Mouse (Mus musculus) midbrain, embryonic 10.5 days (tissue): Measurements from ENCODE around the gene Tmem51. TPM values are rescaled to one million over a fixed set of nuclear protein-coding genes. Genes with fewer than 3 reads are reported as not detected.

Source experiments
- DNase-seq: peaks from one replicate; pipeline ENCODE4 v3.0.0-alpha.2; 2017; ENCODE audit warnings: low spot score
- H3K27ac ChIP-seq: fragments of 300-500 bp; sonication (generic); replicated peaks from 2 replicates; pipeline ENCODE4 v1.5.1; 2016; ENCODE audit warnings: mild to moderate bottlenecking
- H3K27me3 ChIP-seq: fragments of 300-500 bp; sonication (generic); 2 replicates; pipeline ENCODE4 v1.6.1; 2016; ENCODE audit warnings: low read depth, mild to moderate bottlenecking; ENCODE audit not compliant: poor library complexity, severe bottlenecking
- H3K36me3 ChIP-seq: fragments of 300-500 bp; sonication (generic); 2 replicates; pipeline ENCODE4 v1.6.1; 2016; ENCODE audit warnings: mild to moderate bottlenecking, moderate library complexity
- H3K4me1 ChIP-seq: fragments of 300-500 bp; sonication (generic); 2 replicates; pipeline ENCODE4 v1.6.1; 2016
- H3K4me3 ChIP-seq: fragments of 300-500 bp; sonication (generic); 2 replicates; pipeline ENCODE4 v1.5.1; 2016; ENCODE audit warnings: mild to moderate bottlenecking, moderate library complexity
- H3K9me3 ChIP-seq: fragments of 300-500 bp; sonication (generic); replicated peaks from 2 replicates; pipeline ENCODE4 v1.6.1; 2016; ENCODE audit warnings: mild to moderate bottlenecking
- WGBS: fragments of 180-500 bp; shearing (Covaris S2); methylation state at CpG from one replicate; pipeline ENCODE4 v1.1.7; 2016; 5-methylcytosine and 5-hydroxymethylcytosine counted together
- polyA plus RNA-seq: library from polyadenylated mRNA; unstranded; fragments of >200 nt; fragmentation: Nextera tagmentation; extraction: Ambion mirVana; gene quantifications from 2 replicates; pipeline ENCODE4 v1.2.1, GENCODE M21; 2016

The Tmem51 gene
- polyA plus RNA-seq, 1 experiment from 2014 or later, result 13.6 TPM

GRCm38 (mm10) chr4:142079629-142080486 lies 4.2 kb downstream of the Tmem51 start:
- 84% methylated on average over 14 of the region's 14 CpGs for WGBS
- no peak overlapping the region for H3K27ac ChIP-seq
- H3K36me3 ChIP-seq, result no peaks in the 10 kb centered on the region
- peaks cover 37% of the 10 kb centered on the region for H3K4me1 ChIP-seq
- H3K4me3 ChIP-seq, result no peak overlapping the region
- peaks cover 52% of the 10 kb centered on the region for H3K27me3 ChIP-seq
- H3K9me3 ChIP-seq, result no peaks in the 10 kb centered on the region
- no peak for DNase-seq

GRCm38 (mm10) chr4:142077572-142078271 lies 6.4 kb downstream of the Tmem51 start:
- DNase-seq, result no peak
- Histone ChIP-seq H3K27ac (no peak overlapping the region), H3K9me3 (no peaks in the 10 kb centered on the region), H3K27me3 (peaks cover 38% of the 10 kb centered on the region), H3K4me3 (no peak overlapping the region), H3K4me1 (peaks cover 27% of the 10 kb centered on the region), H3K36me3 (no peaks in the 10 kb centered on the region)
- WGBS, result 57% methylated on average over 18 of the region's 18 CpGs

- Histone ChIP-seq H3K4me3 (no peak overlapping the region), H3K27ac (no peak overlapping the region), H3K9me3 (no peaks in the 10 kb centered on the region), H3K27me3 (peaks cover 38% of the 10 kb centered on the region), H3K36me3 (no peaks in the 10 kb centered on the region), H3K4me1 (peaks cover 28% of the 10 kb centered on the region)
- no peak for DNase-seq
- 74% methylated on average over 1 of the region's 1 CpGs for WGBS
Observed at GRCm38 (mm10) chr4:142076883-142077282, 7.2 kb downstream of the Tmem51 start.

GRCm38 (mm10) chr4:142075931-142076330 lies 8.2 kb downstream of the Tmem51 start:
- peaks cover 38% of the 10 kb centered on the region for H3K27me3 ChIP-seq
- peaks cover 30% of the 10 kb centered on the region for H3K4me1 ChIP-seq
- H3K27ac ChIP-seq, result no peak overlapping the region
- WGBS, result 82% methylated on average over 11 of the region's 11 CpGs
- H3K4me3 ChIP-seq, result no peak overlapping the region
- H3K36me3 ChIP-seq, result no peaks in the 10 kb centered on the region
- DNase-seq, result no peak
- H3K9me3 ChIP-seq, result no peaks in the 10 kb centered on the region

GRCm38 (mm10) chr4:142074060-142074732 lies 9.9 kb downstream of the Tmem51 start:
- DNase-seq, result no peak
- no peaks in the 10 kb centered on the region for H3K9me3 ChIP-seq
- no peak overlapping the region for H3K4me3 ChIP-seq
- 0 out of 2 replicates have a peak overlapping the region, but pooled peaks have one; percentile 30 for H3K27ac ChIP-seq
- peaks cover 43% of the 10 kb centered on the region for H3K4me1 ChIP-seq
- no peaks in the 10 kb centered on the region for H3K36me3 ChIP-seq
- 64% methylated on average over 13 of the region's 13 CpGs for WGBS
- H3K27me3 ChIP-seq, result peaks cover 51% of the 10 kb centered on the region

- H3K27ac ChIP-seq, result no peak overlapping the region; the same call in 1 of the 2 replicates
- peak; percentile 38 for DNase-seq
- no peak overlapping the region for H3K4me3 ChIP-seq
- peaks cover 64% of the 10 kb centered on the region for H3K27me3 ChIP-seq
- H3K4me1 ChIP-seq, result peaks cover 52% of the 10 kb centered on the region
- 11% methylated on average over 18 of the region's 18 CpGs for WGBS
- H3K9me3 ChIP-seq, result no peaks in the 10 kb centered on the region
- no peaks in the 10 kb centered on the region for H3K36me3 ChIP-seq
Observed at GRCm38 (mm10) chr4:142071243-142071991, 12.7 kb downstream of the Tmem51 start.

- Histone ChIP-seq H3K27ac (no peak overlapping the region; the same call in 1 of the 2 replicates), H3K36me3 (no peaks in the 10 kb centered on the region), H3K9me3 (no peaks in the 10 kb centered on the region), H3K27me3 (peaks cover 69% of the 10 kb centered on the region), H3K4me3 (no peak overlapping the region), H3K4me1 (peaks cover 57% of the 10 kb centered on the region)
- 5% methylated on average over 8 of the region's 8 CpGs for WGBS
- DNase-seq, result no peak
Observed at GRCm38 (mm10) chr4:142070840-142071239, 13.3 kb downstream of the Tmem51 start.

GRCm38 (mm10) chr4:142068899-142069812 lies 14.9 kb downstream of the Tmem51 start:
- Histone ChIP-seq H3K27me3 (peaks cover 69% of the 10 kb centered on the region), H3K9me3 (no peaks in the 10 kb centered on the region), H3K4me3 (no peak overlapping the region), H3K27ac (peak overlapping the region; percentile 69), H3K36me3 (no peaks in the 10 kb centered on the region), H3K4me1 (peaks cover 49% of the 10 kb centered on the region)
- peak; percentile 24 for DNase-seq
- 25% methylated on average over 18 of the region's 18 CpGs for WGBS

- Histone ChIP-seq H3K4me3 (no peak overlapping the region), H3K27me3 (peaks cover 50% of the 10 kb centered on the region), H3K4me1 (peaks cover 51% of the 10 kb centered on the region), H3K9me3 (no peaks in the 10 kb centered on the region), H3K36me3 (no peaks in the 10 kb centered on the region), H3K27ac (no peak overlapping the region)
- 72% methylated on average over 4 of the region's 4 CpGs for WGBS
- no peak for DNase-seq
Observed at GRCm38 (mm10) chr4:142066576-142066975, 17.5 kb downstream of the Tmem51 start.

- H3K9me3 ChIP-seq, result no peaks in the 10 kb centered on the region
- WGBS, result 78% methylated on average over 6 of the region's 6 CpGs
- no peak overlapping the region for H3K4me3 ChIP-seq
- no peaks in the 10 kb centered on the region for H3K36me3 ChIP-seq
- H3K4me1 ChIP-seq, result peaks cover 51% of the 10 kb centered on the region
- no peak overlapping the region for H3K27ac ChIP-seq
- peaks cover 42% of the 10 kb centered on the region for H3K27me3 ChIP-seq
- no peak for DNase-seq
Observed at GRCm38 (mm10) chr4:142065835-142066234, 18.3 kb downstream of the Tmem51 start.

GRCm38 (mm10) chr4:142065270-142065669 lies 18.8 kb downstream of the Tmem51 start:
- no peaks in the 10 kb centered on the region for H3K9me3 ChIP-seq
- H3K4me3 ChIP-seq, result no peak overlapping the region
- H3K4me1 ChIP-seq, result peaks cover 51% of the 10 kb centered on the region
- peaks cover 37% of the 10 kb centered on the region for H3K27me3 ChIP-seq
- H3K27ac ChIP-seq, result no peak overlapping the region
- no peak for DNase-seq
- no peaks in the 10 kb centered on the region for H3K36me3 ChIP-seq
- WGBS, result 82% methylated on average over 8 of the region's 8 CpGs
